Mouse (Mus musculus): ENCODE measurements around the gene Srsf3.

DNA sequence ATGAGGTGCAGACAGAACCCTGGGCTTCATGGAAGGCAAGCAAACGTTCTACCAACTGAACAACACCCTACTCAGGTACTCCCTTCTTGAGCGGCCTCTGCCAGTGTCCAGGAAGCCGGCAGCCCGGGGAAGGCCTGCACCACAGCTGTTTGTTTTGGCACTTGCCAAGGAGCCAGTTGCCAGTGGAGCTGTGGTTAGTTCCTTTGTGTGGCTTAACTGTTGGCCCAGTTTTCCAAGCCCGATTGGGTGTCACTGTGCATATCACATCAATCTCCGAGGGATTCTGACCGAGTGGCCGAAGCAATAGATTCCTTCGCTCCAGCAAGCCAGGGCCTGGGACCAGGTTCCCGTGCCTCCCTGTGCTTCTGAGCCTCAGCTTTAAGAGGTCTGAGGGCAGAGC, 25.5 kb downstream of the Srsf3 start:
- no peak for TF ChIP-seq EP300 (IDR thresholded peaks at IDR 0.05; ENCODE audit: insufficient read depth, low read depth, low read length)
- TF ChIP-seq CTCF (IDR thresholded peaks at IDR 0.05) = no peak
- TF ChIP-seq POLR2A (IDR thresholded peaks at IDR 0.05; ENCODE audit: insufficient read depth, low read depth, low read length) = no peak

Data from heart, adult 2 months (tissue).